Mouse (Mus musculus) ES-E14 (cell line): ENCODE measurements at regions not wholly inside any gene's neighbourhood (a gene's known extent, or its start where the extent isn't known, plus 50 kb on each side); places are given as distances from the start of the nearest gene placed in this dataset.

Experiments used
- DNase-seq: peaks from one replicate; pipeline ENCODE4 v3.0.0-alpha.2; 2013; ENCODE audit warnings: low read depth, low spot score
- H3K27ac ChIP-seq: 2 replicates; pipeline ENCODE4 v1.5.1; 2012; ENCODE audit warnings: low read depth, mild to moderate bottlenecking, low read length, moderate library complexity, mixed read lengths; ENCODE audit not compliant: poor library complexity, insufficient read depth, severe bottlenecking
- H3K36me3 ChIP-seq: 2 replicates; pipeline ENCODE4 v1.6.1; 2012; ENCODE audit warnings: mild to moderate bottlenecking, low read length, moderate library complexity, mixed read lengths; ENCODE audit not compliant: control insufficient read depth, poor library complexity, insufficient read depth, severe bottlenecking
- H3K4me1 ChIP-seq, 2 experiments: fragments of 150-350 bp in 1 of 2; sonication (generic) in 1 of 2; 2 replicates each; pipeline ENCODE4 v1.6.1; 2012; ENCODE audit warnings: low read length in 2 of 2, mild to moderate bottlenecking in 1 of 2, mixed read lengths in 1 of 2; ENCODE audit not compliant: control insufficient read depth in 2 of 2, insufficient read depth in 2 of 2, poor library complexity in 1 of 2
- H3K4me3 ChIP-seq, 2 experiments: fragments of 150-350 bp in 1 of 2; sonication (generic) in 1 of 2; 2 replicates each; pipeline ENCODE4 v1.5.1; 2012; ENCODE audit warnings: low read length in 2 of 2, low read depth in 1 of 2, mild to moderate bottlenecking in 1 of 2, mixed read lengths in 1 of 2; ENCODE audit not compliant: insufficient read depth in 1 of 2, poor library complexity in 1 of 2, severe bottlenecking in 1 of 2
- H3K9ac ChIP-seq: 2 replicates; pipeline ENCODE4 v1.6.1; 2012; ENCODE audit warnings: low read depth, mild to moderate bottlenecking, low read length, mixed read lengths; ENCODE audit not compliant: poor library complexity, insufficient read depth, severe bottlenecking
- H3K9me3 ChIP-seq: fragments of 150-350 bp; sonication (generic); 2 replicates; pipeline ENCODE4 v1.6.1; 2012; ENCODE audit warnings: low read depth, mild to moderate bottlenecking, low read length; ENCODE audit not compliant: control insufficient read depth, insufficient read depth
- CHD2 ChIP-seq: IDR thresholded peaks from 2 replicates; pipeline ENCODE4 v1.6.1; 2014; ENCODE audit warnings: mild to moderate bottlenecking, low read depth, low read length, inconsistent platforms
- HCFC1 ChIP-seq: IDR thresholded peaks from 2 replicates; pipeline ENCODE4 v1.6.1; 2012; ENCODE audit warnings: low read length, inconsistent platforms, borderline replicate concordance; ENCODE audit not compliant: insufficient read depth
- MAFK ChIP-seq: IDR thresholded peaks from 2 replicates; pipeline ENCODE4 v1.6.1; 2014; ENCODE audit warnings: mild to moderate bottlenecking, low read depth, low read length, inconsistent platforms; ENCODE audit not compliant: insufficient read depth
- ZC3H11A ChIP-seq: IDR thresholded peaks from 2 replicates; pipeline ENCODE4 v1.6.1; 2012; ENCODE audit warnings: low read depth, mild to moderate bottlenecking, inconsistent platforms, low read length, borderline replicate concordance
- ZNF384 ChIP-seq: IDR thresholded peaks from 2 replicates; pipeline ENCODE4 v1.6.1; 2012; ENCODE audit warnings: low read depth, low read length, inconsistent platforms
- in situ Hi-C, 2 experiments: fragments of 600-800 bp; cut with MboI; formaldehyde crosslinking; loops; one replicate each; pipeline ENCODE4 v1.15.1; 2025; ENCODE audit warnings: low sequenced_read_pairs in 2 of 2, inconsistent platforms in 1 of 2; ENCODE audit not compliant: unreplicated experiment in 2 of 2

DNA sequence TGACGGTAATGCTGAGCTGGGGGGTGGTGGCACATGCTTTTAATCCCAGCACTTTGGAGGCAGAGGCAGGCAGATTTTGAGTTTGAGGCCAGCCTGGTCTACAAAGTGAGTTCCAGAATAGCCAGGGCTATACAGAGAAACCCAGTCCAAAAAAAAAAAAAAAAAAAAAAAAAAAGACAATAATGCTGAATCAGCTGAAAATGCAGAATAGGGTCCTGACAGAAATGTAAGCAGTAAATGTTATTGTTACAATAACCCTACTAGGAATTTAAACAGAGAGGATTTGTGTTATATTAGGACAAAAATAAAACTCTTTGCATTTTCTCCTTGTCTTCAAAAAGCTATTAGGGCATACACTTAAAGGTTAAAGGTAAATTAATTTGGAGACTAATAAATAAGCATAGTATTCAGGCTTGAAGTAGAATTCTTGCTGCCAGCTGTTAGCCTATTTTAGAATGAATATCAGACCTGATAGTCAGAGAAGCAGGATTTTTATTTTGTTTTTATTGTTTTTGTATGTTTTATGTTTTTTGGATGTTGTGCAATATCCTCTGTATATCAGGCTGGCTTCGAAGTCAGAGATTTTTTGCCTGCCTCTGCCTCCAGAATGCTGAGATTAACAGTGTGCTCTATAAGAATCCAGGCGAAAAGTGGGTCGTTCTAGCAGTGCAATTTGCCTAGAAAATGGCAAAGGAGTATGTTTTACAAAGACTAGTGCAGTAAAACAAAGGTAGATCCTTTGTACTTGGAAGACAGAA is 1267.8 kb downstream of the Cdh18 start:
- no peak for DNase-seq
- Histone ChIP-seq H3K4me3 (no peak overlapping the region), H3K36me3 (no peaks in the 10 kb centered on the region), H3K4me1 (no peaks in the 10 kb centered on the region), H3K9ac (no peak overlapping the region), H3K9me3 (no peaks in the 10 kb centered on the region), H3K27ac (no peak overlapping the region)
- in situ Hi-C loops = no loop called here
- TF ChIP-seq ZC3H11A (no peak), MAFK (peak; percentile 92)

DNA sequence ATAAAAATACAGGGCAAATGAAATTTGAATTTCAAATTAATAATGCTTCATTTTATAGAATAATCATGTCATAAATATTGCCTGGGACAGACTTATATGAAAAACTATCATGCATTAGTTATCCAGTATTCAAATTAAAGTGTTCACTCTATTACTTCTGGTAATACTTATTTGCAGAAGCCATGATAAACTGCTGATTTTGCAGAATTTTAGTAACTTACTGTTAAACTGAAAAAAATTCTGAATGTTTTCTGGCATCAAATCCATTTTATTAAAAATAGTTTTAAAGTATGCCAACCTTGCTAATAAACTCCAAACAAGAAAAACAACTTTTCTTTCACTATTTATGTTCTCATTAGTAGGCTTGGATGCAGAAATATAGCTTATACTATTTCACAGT is 1268.7 kb downstream of the Cdh18 start:
- no peaks in the 10 kb centered on the region for H3K9me3 ChIP-seq
- TF ChIP-seq ZC3H11A (no peak), ZNF384 (no peak), MAFK (peak; percentile 68), HCFC1 (no peak), CHD2 (no peak)
- in situ Hi-C loops = no loop called here
- H3K4me3 ChIP-seq = no peak overlapping the region
- no peak overlapping the region for H3K9ac ChIP-seq
- no peak overlapping the region for H3K27ac ChIP-seq
- H3K4me1 ChIP-seq = no peaks in the 10 kb centered on the region
- H3K36me3 ChIP-seq = no peaks in the 10 kb centered on the region
- DNase-seq = no peak
